Mouse (Mus musculus) liver, embryonic 11.5 days (tissue): Measurements from ENCODE around the gene Eif3g. TPM values are rescaled to one million over a fixed set of nuclear protein-coding genes. Genes with fewer than 3 reads are reported as not detected.
A peak's percentile ranks its signal among the peaks of the same experiment; 100 is the strongest.

Source experiments
- ATAC-seq: fragments of 200-750 bp; cut with Nextera tagmentation; replicated peaks from 2 replicates; pipeline ENCODE4 v1.8.0; 2017; ENCODE audit warnings: moderate number of reproducible peaks, mild to moderate bottlenecking, moderate TSS enrichment, moderate library complexity; ENCODE audit not compliant: low FRiP score
- DNase-seq: peaks from one replicate; pipeline ENCODE4 v3.0.0-alpha.2; 2017; ENCODE audit warnings: low spot score
- H3K27ac ChIP-seq: fragments of 300-500 bp; sonication (generic); 2 replicates; pipeline ENCODE4 v1.5.1; 2014; ENCODE audit warnings: mild to moderate bottlenecking, low read depth, low read length, control low read depth
- H3K27me3 ChIP-seq: fragments of 300-500 bp; sonication (generic); replicated peaks from 2 replicates; pipeline ENCODE4 v1.6.1; 2014; ENCODE audit warnings: low read length, mixed read lengths; ENCODE audit not compliant: control insufficient read depth, insufficient read depth
- H3K36me3 ChIP-seq: fragments of 300-500 bp; sonication (generic); 2 replicates; pipeline ENCODE4 v1.6.1; 2014; ENCODE audit warnings: mild to moderate bottlenecking, low read length, moderate library complexity, mixed read lengths; ENCODE audit not compliant: control insufficient read depth, insufficient read depth
- H3K4me1 ChIP-seq: fragments of 300-500 bp; sonication (generic); replicated peaks from 2 replicates; pipeline ENCODE4 v1.6.1; 2014; ENCODE audit warnings: low read length, mixed read lengths; ENCODE audit not compliant: control insufficient read depth, insufficient read depth
- H3K4me2 ChIP-seq: fragments of 300-500 bp; sonication (generic); 2 replicates; pipeline ENCODE4 v1.6.1; 2014; ENCODE audit warnings: mild to moderate bottlenecking, control low read depth, moderate library complexity
- H3K4me3 ChIP-seq: fragments of 300-500 bp; sonication (generic); 2 replicates; pipeline ENCODE4 v1.5.1; 2014; ENCODE audit warnings: low read depth, low read length, control low read depth
- H3K9ac ChIP-seq: fragments of 300-500 bp; sonication (generic); 2 replicates; pipeline ENCODE4 v1.6.1; 2014; ENCODE audit warnings: low read depth, low read length, control low read depth
- H3K9me3 ChIP-seq: fragments of 300-500 bp; sonication (generic); 2 replicates; pipeline ENCODE4 v1.6.1; 2016; ENCODE audit warnings: low read length, inconsistent platforms, mixed read lengths; ENCODE audit not compliant: control insufficient read depth
- WGBS: fragments of 180-500 bp; shearing (Covaris S2); extraction: QIAGEN DNeasy Blood & Tissue Kit; methylation state at CpG from one replicate; pipeline ENCODE4 v1.1.7; 2014; 5-methylcytosine and 5-hydroxymethylcytosine counted together
- polyA plus RNA-seq: library from polyadenylated mRNA; unstranded; fragments of >200 nt; fragmentation: Nextera tagmentation; extraction: Ambion mirVana; gene quantifications from 2 replicates; pipeline ENCODE4 v1.2.1, GENCODE M21; 2014

Gene Eif3g
- polyA plus RNA-seq, result 440 and 448 TPM in 2 replicates

GRCm38 (mm10) chr9:20898511-20899073 lies at the start of gene Eif3g:
Gene Eif3g (minus strand): TSS chr9:20898623.
- Histone ChIP-seq H3K27me3 (no peaks in the 10 kb centered on the region), H3K36me3 (peaks cover 33% of the 10 kb centered on the region), H3K4me2 (peak within 1 kb of the TSS; percentile 76), H3K4me1 (peaks cover 24% of the 10 kb centered on the region), H3K9ac (peak within 1 kb of the TSS; percentile 97), H3K4me3 (peak within 1 kb of the TSS; percentile 99), H3K27ac (peak within 1 kb of the TSS; percentile 79), H3K9me3 (no peaks in the 10 kb centered on the region)
- WGBS, result 6% methylated on average over 34 of the region's 34 CpGs
- ATAC-seq (peak; percentile 76), DNase-seq (peak; percentile 81)

DNA sequence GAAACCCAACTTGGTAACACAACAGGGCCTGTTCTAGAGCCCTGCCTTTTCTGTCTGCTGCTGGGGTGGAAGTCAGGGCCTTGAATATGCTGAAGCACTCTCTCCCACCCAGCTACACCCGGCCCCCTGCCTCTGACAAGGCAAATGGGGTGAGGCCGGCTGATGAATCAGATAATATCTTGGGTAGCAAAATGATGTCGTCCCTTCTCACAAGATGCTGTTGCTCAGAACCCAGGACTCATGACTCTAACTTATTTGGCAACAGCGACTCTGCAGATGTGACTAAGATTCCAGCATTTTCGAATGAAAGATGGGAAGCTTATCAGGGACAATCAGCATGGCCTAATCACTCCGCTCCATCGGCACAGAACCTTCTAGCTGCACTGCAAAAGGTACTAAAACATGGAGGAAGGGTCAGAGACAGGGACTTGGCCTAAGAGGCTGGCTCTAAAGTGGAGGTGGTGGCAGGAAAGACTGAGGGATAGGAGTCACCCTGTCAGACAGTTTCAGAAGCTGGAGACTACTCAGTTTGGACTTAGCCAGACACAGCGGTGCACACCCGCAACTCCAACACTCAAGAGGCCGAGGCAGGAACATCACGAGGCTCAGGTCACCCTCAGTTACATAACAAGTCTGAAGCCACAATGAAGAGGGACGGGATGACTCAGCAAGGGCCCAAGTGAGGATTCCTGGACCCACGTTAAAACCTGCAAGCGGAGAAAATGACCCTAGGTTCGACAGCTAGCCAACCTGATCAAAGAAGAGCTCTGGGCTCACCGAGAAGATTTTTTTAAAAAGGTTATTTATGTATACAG lies 47.9 kb upstream of the Eif3g start:
- Histone ChIP-seq H3K27me3 (no peaks in the 10 kb centered on the region), H3K27ac (no peak overlapping the region), H3K4me1 (peaks cover 35% of the 10 kb centered on the region), H3K36me3 (peaks cover 16% of the 10 kb centered on the region), H3K9me3 (no peaks in the 10 kb centered on the region), H3K9ac (no peak overlapping the region), H3K4me3 (no peak overlapping the region), H3K4me2 (no peak overlapping the region)
- ATAC-seq (no peak), DNase-seq (no peak)
- 72% methylated on average over 16 of the region's 16 CpGs for WGBS

- Histone ChIP-seq H3K4me3 (no peak overlapping the region), H3K9ac (no peak overlapping the region), H3K27ac (no peak overlapping the region), H3K27me3 (no peaks in the 10 kb centered on the region), H3K36me3 (peaks cover 30% of the 10 kb centered on the region), H3K4me2 (no peak overlapping the region), H3K4me1 (peaks cover 22% of the 10 kb centered on the region), H3K9me3 (no peaks in the 10 kb centered on the region)
- ATAC-seq (no peak), DNase-seq (no peak)
- WGBS, result 76% methylated on average over 4 of the region's 4 CpGs
Observed at GRCm38 (mm10) chr9:20944697-20945370, 46.4 kb upstream of the Eif3g start.

DNA sequence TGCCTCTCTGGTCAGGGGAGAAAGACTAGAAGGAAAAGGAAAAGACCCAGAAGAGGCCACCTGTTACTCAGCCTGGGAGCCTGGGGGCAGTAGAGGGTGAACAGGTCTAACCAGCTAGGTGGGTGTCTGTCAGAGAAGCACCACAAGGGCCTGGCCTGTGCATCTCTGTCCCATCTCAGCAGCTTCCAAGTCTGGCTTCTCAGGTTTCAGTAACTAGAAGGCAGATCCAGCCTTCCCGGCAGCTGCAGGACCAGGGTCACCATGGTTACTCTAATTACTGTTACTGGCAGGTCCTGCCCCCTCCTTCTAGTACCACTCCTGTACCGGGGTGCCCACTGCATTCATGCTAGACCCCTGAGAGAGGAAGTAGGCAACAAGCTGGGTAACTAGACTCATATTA lies 45.5 kb upstream of the Eif3g start:
- Histone ChIP-seq H3K27me3 (no peaks in the 10 kb centered on the region), H3K9ac (no peak overlapping the region), H3K9me3 (no peaks in the 10 kb centered on the region), H3K27ac (no peak overlapping the region), H3K4me2 (no peak overlapping the region), H3K36me3 (peaks cover 39% of the 10 kb centered on the region), H3K4me1 (peaks cover 13% of the 10 kb centered on the region), H3K4me3 (no peak overlapping the region)
- no peak for DNase-seq
- WGBS, result 60% methylated on average over 2 of the region's 2 CpGs
- ATAC-seq, result no peak

DNA sequence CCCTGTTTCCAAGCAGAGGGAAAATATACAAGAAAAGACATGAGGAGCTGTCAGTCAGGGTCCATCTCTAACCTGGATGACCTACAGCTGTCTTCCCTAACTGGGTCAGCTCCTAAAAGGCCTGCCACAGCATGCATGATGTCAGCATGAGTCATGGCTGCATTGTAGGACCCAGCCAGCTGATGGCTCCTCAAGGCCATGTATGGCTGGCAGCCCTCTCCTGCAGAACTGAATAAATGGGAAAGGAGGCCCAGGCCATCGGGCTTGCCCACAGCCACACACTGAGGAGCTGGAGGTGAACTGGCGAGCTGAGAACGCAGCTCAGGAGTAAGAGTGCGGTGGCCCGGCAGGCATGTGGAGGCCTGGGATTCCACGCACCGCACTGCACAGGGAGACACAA lies 45.0 kb upstream of the Eif3g start:
- H3K27ac ChIP-seq, result no peak overlapping the region
- ATAC-seq (0 out of 2 replicates have a peak, but pooled peaks have one; percentile 7), DNase-seq (no peak)
- no peak overlapping the region for H3K9ac ChIP-seq
- 97% methylated on average over 7 of the region's 7 CpGs for WGBS
- H3K4me2 ChIP-seq, result no peak overlapping the region
- no peak overlapping the region for H3K4me3 ChIP-seq
- H3K9me3 ChIP-seq, result no peaks in the 10 kb centered on the region
- H3K36me3 ChIP-seq, result peaks cover 43% of the 10 kb centered on the region
- no peaks in the 10 kb centered on the region for H3K27me3 ChIP-seq
- peaks cover 12% of the 10 kb centered on the region; the same call in 1 of the 2 replicates for H3K4me1 ChIP-seq

DNA sequence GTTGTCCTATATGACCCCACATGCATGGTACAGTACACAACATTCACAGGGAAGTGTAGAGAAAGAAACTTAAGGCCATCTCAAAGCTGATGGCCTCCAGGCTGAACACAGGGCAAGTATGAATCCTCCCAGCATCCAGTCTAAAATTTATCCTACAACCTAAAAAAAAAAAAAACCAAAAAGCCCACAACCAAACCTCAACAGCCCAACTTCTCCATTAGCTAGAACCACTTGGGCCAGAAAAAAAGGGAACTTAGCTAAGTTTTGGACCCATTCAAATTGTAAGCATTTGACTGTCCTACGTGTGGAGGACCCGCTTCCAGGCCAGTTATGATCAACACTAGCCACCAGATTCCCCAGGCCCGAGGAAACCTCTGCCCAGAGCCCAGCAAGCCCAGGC lies 24.8 kb upstream of the Eif3g start:
- no peaks in the 10 kb centered on the region for H3K9me3 ChIP-seq
- peaks cover 84% of the 10 kb centered on the region for H3K36me3 ChIP-seq
- ATAC-seq (no peak), DNase-seq (no peak)
- no peak overlapping the region for H3K27ac ChIP-seq
- H3K4me3 ChIP-seq, result no peak overlapping the region
- H3K9ac ChIP-seq, result no peak overlapping the region
- 89% methylated on average over 3 of the region's 3 CpGs for WGBS
- H3K27me3 ChIP-seq, result no peaks in the 10 kb centered on the region
- H3K4me1 ChIP-seq, result no peaks in the 10 kb centered on the region
- H3K4me2 ChIP-seq, result no peak overlapping the region

DNA sequence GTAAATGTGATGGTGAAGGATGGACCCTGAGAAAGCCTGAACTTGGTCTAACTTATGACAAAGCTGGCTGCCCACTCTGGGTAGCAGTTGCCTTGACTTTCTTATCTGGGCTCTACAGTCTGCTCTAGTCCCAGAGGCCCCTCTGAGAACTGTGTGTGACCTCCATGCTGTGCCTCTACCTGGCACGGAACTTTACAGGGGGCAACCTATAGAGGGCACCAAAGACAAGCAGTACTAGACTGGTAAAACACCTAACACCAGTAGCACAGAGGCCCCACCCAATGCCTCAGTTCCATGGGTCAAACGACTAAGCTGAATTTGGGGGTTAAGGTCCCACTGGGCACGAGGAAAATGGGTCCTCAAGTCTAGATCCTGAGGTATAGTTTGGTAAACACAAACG lies 17.7 kb upstream of the Eif3g start:
- Histone ChIP-seq H3K27ac (no peak overlapping the region), H3K27me3 (no peaks in the 10 kb centered on the region), H3K4me3 (no peak overlapping the region), H3K4me1 (no peaks in the 10 kb centered on the region), H3K9me3 (no peaks in the 10 kb centered on the region), H3K36me3 (peaks cover 93% of the 10 kb centered on the region), H3K4me2 (no peak overlapping the region), H3K9ac (no peak overlapping the region)
- 79% methylated on average over 4 of the region's 4 CpGs for WGBS
- ATAC-seq, result peak; percentile 75
- DNase-seq, result no peak

DNA sequence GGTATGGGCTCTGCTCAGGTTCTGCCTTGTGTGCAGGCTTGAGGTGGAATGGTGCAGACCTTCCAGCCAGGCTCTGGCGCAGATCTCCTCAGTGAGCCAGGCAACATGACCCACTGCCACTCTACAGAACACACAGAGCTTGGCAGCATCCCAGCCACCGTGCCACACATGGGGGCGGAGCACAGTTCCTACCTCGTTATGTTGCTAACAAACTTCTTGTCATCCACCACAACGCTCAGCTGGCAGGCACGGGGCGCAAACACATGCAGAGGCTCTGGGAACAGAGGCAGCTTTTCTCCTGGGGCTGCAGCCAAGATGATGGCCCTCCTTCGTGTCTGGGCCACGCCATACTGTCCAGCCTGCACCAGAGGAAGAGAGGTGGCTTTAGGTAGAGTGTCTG lies 11.5 kb upstream of the Eif3g start:
- Histone ChIP-seq H3K4me2 (no peak overlapping the region), H3K27me3 (no peaks in the 10 kb centered on the region), H3K27ac (no peak overlapping the region), H3K9ac (no peak overlapping the region), H3K36me3 (peaks cover 90% of the 10 kb centered on the region), H3K4me1 (no peaks in the 10 kb centered on the region), H3K9me3 (no peaks in the 10 kb centered on the region), H3K4me3 (no peak overlapping the region)
- DNase-seq, result no peak
- 92% methylated on average over 9 of the region's 9 CpGs for WGBS
- no peak for ATAC-seq
